Mouse (Mus musculus) forebrain, postnatal 0 days (tissue): ENCODE results near the gene Susd3. TPM values are rescaled to one million over a fixed set of nuclear protein-coding genes. Genes with fewer than 3 reads are reported as not detected.

Experiments
- ATAC-seq: fragments of 200-750 bp; cut with Nextera tagmentation; 2 replicates; pipeline ENCODE4 v1.8.0; 2017; ENCODE audit warnings: mild to moderate bottlenecking, moderate library complexity
- DNase-seq: peaks from one replicate; pipeline ENCODE4 v3.0.0-alpha.2; 2015
- H3K27ac ChIP-seq: fragments of 300-500 bp; sonication (generic); 2 replicates; pipeline ENCODE4 v1.5.1; 2014; ENCODE audit warnings: low read depth, mild to moderate bottlenecking, antibody characterized with exemption, low read length, moderate library complexity, mixed read lengths
- H3K27me3 ChIP-seq: fragments of 300-500 bp; sonication (generic); 2 replicates; pipeline ENCODE4 v1.6.1; 2014; ENCODE audit warnings: mild to moderate bottlenecking, low read length, mixed read lengths; ENCODE audit not compliant: insufficient read depth
- H3K36me3 ChIP-seq: fragments of 300-500 bp; sonication (generic); 2 replicates; pipeline ENCODE4 v1.6.1; 2014; ENCODE audit warnings: mild to moderate bottlenecking, moderate library complexity; ENCODE audit not compliant: insufficient read depth
- H3K4me1 ChIP-seq: fragments of 300-500 bp; sonication (generic); 2 replicates; pipeline ENCODE4 v1.6.1; 2014; ENCODE audit warnings: antibody characterized with exemption; ENCODE audit not compliant: insufficient read depth
- H3K4me2 ChIP-seq: fragments of 300-500 bp; sonication (generic); 2 replicates; pipeline ENCODE4 v1.6.1; 2014; ENCODE audit warnings: low read depth, mild to moderate bottlenecking, moderate library complexity
- H3K4me3 ChIP-seq: fragments of 300-500 bp; sonication (generic); 2 replicates; pipeline ENCODE4 v1.5.1; 2014; ENCODE audit warnings: low read depth, low read length, mixed read lengths
- H3K9ac ChIP-seq: fragments of 300-500 bp; sonication (generic); 2 replicates; pipeline ENCODE4 v1.6.1; 2014; ENCODE audit warnings: mild to moderate bottlenecking
- H3K9me3 ChIP-seq: fragments of 300-500 bp; sonication (generic); 2 replicates; pipeline ENCODE4 v1.6.1; 2016; ENCODE audit warnings: low read length
- CTCF ChIP-seq: sonication (generic); IDR thresholded peaks from 2 replicates; pipeline ENCODE4 v1.5.1; 2016; ENCODE audit warnings: antibody characterized with exemption, control low read depth, low read depth
- WGBS: fragments of 180-500 bp; shearing (Covaris S2); extraction: QIAGEN DNeasy Blood & Tissue Kit; methylation state at CpG from one replicate; pipeline ENCODE4 v1.1.7; 2014; 5-methylcytosine and 5-hydroxymethylcytosine counted together
- polyA plus RNA-seq: library from polyadenylated mRNA; unstranded; fragments of >200 nt; fragmentation: Nextera tagmentation; extraction: Ambion mirVana; gene quantifications from 2 replicates; pipeline ENCODE4 v1.2.1, GENCODE M21; 2015
- total RNA-seq: library from RNA; depleted of rRNA; stranded (reverse); fragments of >200 nt; gene quantifications from 2 replicates; pipeline ENCODE4 v1.2.3, GENCODE M21; 2014

The Susd3 gene
- total and polyA plus RNA-seq, 2 experiments from 2014 or later: 0.38 to 1.2 TPM

GRCm38 (mm10) chr13:49192156-49192855 is 56.2 kb downstream of the Susd3 start:
- Histone ChIP-seq H3K4me3 (no peak overlapping the region), H3K27ac (no peak overlapping the region), H3K4me2 (no peak overlapping the region), H3K9ac (no peak overlapping the region), H3K4me1 (no peaks in the 10 kb centered on the region; the same call in 1 of the 2 replicates), H3K36me3 (0 out of 2 replicates have a peak, but pooled peaks cover 6% of the 10 kb centered on the region), H3K27me3 (no peaks in the 10 kb centered on the region), H3K9me3 (no peaks in the 10 kb centered on the region)
- 51% methylated on average over 16 of the region's 16 CpGs for WGBS
- DNase-seq (no peak), ATAC-seq (no peak)
- TF ChIP-seq CTCF: no peak

GRCm38 (mm10) chr13:49191673-49192035 is 56.9 kb downstream of the Susd3 start:
- no peak overlapping the region for H3K4me2 ChIP-seq
- H3K27ac ChIP-seq: no peak overlapping the region
- DNase-seq: no peak
- no peak overlapping the region for H3K9ac ChIP-seq
- no peaks in the 10 kb centered on the region for H3K9me3 ChIP-seq
- no peak for ATAC-seq
- 70% methylated on average over 5 of the region's 5 CpGs for WGBS
- H3K27me3 ChIP-seq: no peaks in the 10 kb centered on the region
- 0 out of 2 replicates have a peak, but pooled peaks cover 6% of the 10 kb centered on the region for H3K36me3 ChIP-seq
- no peak for TF ChIP-seq CTCF
- no peak overlapping the region for H3K4me3 ChIP-seq
- H3K4me1 ChIP-seq: peaks cover 5% of the 10 kb centered on the region

- Histone ChIP-seq H3K9ac (no peak overlapping the region), H3K27ac (no peak overlapping the region), H3K4me3 (no peak overlapping the region), H3K9me3 (no peaks in the 10 kb centered on the region), H3K36me3 (0 out of 2 replicates have a peak, but pooled peaks cover 5% of the 10 kb centered on the region), H3K4me2 (no peak overlapping the region), H3K27me3 (no peaks in the 10 kb centered on the region), H3K4me1 (peaks cover 6% of the 10 kb centered on the region)
- no peak for TF ChIP-seq CTCF
- 81% methylated on average over 7 of the region's 7 CpGs for WGBS
- DNase-seq (no peak), ATAC-seq (no peak)
Observed at GRCm38 (mm10) chr13:49190876-49191672, 57.4 kb downstream of the Susd3 start.

- no peak for DNase-seq
- Histone ChIP-seq H3K4me1 (peaks cover 6% of the 10 kb centered on the region), H3K4me2 (no peak overlapping the region), H3K4me3 (no peak overlapping the region), H3K27me3 (no peaks in the 10 kb centered on the region), H3K36me3 (no peaks in the 10 kb centered on the region), H3K9ac (no peak overlapping the region), H3K27ac (no peak overlapping the region), H3K9me3 (no peaks in the 10 kb centered on the region)
- TF ChIP-seq CTCF: no peak
- ATAC-seq: no peak
- 80% methylated on average over 12 of the region's 12 CpGs for WGBS
Observed at GRCm38 (mm10) chr13:49189970-49190870, 58.3 kb downstream of the Susd3 start.

GRCm38 (mm10) chr13:49188966-49189360 is 59.5 kb downstream of the Susd3 start:
- no peaks in the 10 kb centered on the region for H3K27me3 ChIP-seq
- TF ChIP-seq CTCF: no peak
- H3K27ac ChIP-seq: no peak overlapping the region
- DNase-seq: no peak
- no peak overlapping the region for H3K4me3 ChIP-seq
- ATAC-seq: no peak
- H3K9ac ChIP-seq: no peak overlapping the region
- no peaks in the 10 kb centered on the region for H3K36me3 ChIP-seq
- peaks cover 6% of the 10 kb centered on the region for H3K4me1 ChIP-seq
- 44% methylated on average over 2 of the region's 2 CpGs for WGBS
- no peak overlapping the region for H3K4me2 ChIP-seq
- no peaks in the 10 kb centered on the region for H3K9me3 ChIP-seq

- peak overlapping the region; percentile 66 for H3K9ac ChIP-seq
- no peaks in the 10 kb centered on the region for H3K27me3 ChIP-seq
- peak overlapping the region; percentile 100 for H3K4me2 ChIP-seq
- H3K9me3 ChIP-seq: no peaks in the 10 kb centered on the region
- WGBS: 27% methylated on average over 15 of the region's 15 CpGs
- H3K4me3 ChIP-seq: peak overlapping the region; percentile 74
- peaks cover 6% of the 10 kb centered on the region for H3K4me1 ChIP-seq
- TF ChIP-seq CTCF: no peak
- H3K27ac ChIP-seq: no peak overlapping the region
- no peak for DNase-seq
- no peak; the same call in 1 of the 2 replicates for ATAC-seq
- H3K36me3 ChIP-seq: no peaks in the 10 kb centered on the region
Observed at GRCm38 (mm10) chr13:49188219-49188965, 60.1 kb downstream of the Susd3 start.
